Mouse (Mus musculus): ENCODE results near the gene Lhfpl4.

Gene Lhfpl4

DNA sequence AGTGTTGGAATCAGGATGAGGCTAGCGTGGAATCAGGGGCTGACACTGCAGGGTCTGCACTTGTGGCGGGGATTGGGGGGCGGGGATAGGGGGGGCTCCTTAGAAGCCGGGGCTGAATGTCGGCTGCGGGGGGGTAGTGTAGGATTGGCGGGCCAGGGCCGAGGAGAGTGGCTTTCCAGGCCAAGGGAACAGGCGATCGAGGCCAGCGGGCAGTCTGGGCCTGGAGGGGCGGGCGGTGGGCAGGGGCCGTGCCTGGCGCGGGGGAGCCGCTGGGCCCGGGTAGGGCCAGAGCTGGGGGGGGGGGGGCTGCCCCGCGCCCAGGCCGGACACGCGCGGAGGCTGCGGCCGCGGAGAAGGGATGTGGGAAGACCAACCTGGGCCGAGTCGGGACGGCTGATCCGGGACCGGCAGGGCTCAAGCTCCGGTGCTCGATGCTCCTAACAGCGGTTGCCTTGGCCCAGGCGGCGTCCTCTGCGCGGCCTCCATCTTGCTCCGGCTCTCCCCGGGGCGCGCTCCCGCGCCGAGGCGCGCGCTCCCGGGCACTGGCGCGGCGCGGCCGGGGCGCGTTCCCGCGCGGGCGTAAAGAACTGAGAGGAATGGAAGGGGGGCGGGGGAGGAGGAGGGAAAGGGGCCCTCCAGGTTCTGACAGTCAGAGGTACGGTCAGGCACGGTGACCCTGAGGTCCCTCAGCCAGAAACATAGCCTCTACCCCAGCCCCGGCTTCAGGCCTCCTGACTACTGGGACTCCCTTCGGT is at the start of gene Lhfpl4:
Gene Lhfpl4 (minus strand): TSS at position 544 of the 755 bp plus-strand sequence.
- CTCF ChIA-PET: interaction anchor here (0.9 kb wide), 1 partner anchor 57 kb away, joined by 3 read pairs; no protein-coding TSS in a partner anchor

DNA sequence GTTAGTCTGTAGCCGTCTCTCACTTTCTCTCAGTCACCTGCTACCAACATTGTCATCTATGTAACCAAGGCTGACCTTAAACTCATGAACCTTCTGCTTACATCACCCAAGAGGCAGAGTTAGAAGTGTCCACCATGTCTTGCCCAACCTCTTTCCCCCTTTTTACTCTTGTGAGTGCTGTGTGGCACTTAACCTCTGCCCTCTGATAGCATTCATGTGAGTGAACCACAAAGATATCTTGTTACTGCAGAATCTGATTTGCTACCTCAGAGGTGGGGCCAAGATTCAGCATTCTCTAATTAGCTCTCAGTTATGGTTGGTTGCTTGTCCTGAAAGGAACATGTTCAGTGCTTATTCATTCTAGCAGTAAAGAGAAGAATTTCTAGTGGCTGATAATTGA is 47.6 kb upstream of the Lhfpl4 start:
- CTCF ChIA-PET: no interaction called here

- CTCF ChIA-PET: interaction anchor here (0.8 kb wide), 1 partner anchor 11 kb away, joined by 3 read pairs; no protein-coding TSS in a partner anchor
These were observed 43.3 kb upstream of the Lhfpl4 start for GRCm38 (mm10) chr6:113238442-113238841.

DNA sequence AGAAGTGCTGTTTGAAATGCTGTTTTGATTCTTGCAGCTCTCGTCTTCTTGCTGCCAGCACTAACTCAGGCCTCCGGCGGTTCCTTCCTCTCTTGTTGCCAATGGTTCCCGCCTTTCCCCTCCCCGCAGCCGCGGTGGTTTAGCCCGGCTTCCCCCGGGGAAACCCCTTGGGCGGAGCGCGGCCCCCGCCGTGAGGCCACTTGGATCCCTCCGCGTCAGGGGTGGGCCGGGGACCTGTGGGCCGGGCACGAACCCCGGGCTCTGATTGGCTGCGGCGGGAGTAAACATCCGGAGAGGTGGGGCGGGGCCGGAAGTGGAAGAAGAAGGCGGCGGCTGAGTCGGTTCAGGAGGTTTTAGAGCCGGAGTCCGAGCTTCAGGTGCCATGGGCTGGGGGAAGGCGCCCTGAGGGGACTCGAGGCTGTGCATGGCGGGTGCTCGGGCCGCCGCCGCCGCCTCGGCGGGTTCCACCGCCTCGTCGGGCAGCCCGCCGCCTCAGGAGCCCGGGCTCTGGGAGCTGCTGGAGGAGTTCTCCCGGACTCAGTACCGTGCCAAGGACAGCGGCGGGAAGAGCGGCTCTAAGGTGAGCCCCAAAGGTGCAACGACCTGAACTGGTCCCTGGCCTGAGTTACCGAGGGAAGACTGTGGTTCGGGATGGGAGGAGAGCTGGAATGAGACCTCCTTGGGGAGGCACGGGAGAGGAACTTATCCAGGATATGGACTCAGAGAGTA is 42.5 kb upstream of the Lhfpl4 start, which contains the start of gene Mtmr14:
Gene Mtmr14 (plus strand): TSS at position 302 of the 729 bp plus-strand sequence.
- CTCF ChIA-PET: interaction anchor here (0.6 to 0.8 kb wide), 2 partner anchors 10 to 13 kb away, joined by 3 read pairs; no protein-coding TSS in a partner anchor

DNA sequence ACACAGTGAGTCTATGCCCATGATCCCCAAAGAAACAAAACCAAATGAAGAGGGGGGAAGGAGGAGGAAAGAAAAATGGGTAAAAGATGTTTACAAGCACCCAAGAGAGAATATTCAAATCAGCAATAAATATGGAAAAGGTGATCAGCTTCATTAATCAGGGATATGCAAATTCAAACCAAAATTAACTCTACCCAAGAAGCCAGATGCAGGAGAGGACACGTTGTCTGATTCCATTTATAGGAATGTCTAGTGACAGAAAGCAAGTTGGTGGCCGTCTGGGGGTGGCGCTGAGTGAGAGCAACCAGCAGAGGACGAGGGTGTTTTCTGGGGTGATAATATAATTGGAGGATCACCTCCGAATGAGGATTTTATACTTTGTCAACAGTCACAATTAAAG is 40.0 kb upstream of the Lhfpl4 start:
- CTCF ChIA-PET: no interaction called here

GRCm38 (mm10) chr6:113226705-113227104 is 31.5 kb upstream of the Lhfpl4 start:
- CTCF ChIA-PET: no interaction called here

DNA sequence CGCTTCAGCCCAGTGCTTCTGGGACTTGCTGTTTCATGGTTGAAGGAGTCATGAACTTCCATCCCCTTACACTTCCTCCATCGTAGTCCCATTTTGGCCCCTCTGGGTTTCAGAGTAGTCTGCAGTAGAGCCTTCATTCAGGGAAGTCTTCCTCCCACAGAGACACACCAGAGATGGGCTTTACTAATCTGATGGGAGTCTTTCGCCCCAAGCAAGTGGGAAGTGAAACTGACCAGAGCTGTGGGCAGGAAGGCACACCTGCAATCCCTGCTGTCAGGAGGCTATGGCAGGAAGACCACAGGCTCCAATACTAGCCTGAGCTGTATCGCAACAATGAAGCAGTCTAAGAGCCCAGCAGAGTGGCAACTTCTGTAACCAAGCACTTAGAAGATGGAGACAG is 30.6 kb upstream of the Lhfpl4 start:
- CTCF ChIA-PET: no interaction called here

- CTCF ChIA-PET: no interaction called here
These were observed 21.1 kb upstream of the Lhfpl4 start for GRCm38 (mm10) chr6:113216280-113216679.

DNA sequence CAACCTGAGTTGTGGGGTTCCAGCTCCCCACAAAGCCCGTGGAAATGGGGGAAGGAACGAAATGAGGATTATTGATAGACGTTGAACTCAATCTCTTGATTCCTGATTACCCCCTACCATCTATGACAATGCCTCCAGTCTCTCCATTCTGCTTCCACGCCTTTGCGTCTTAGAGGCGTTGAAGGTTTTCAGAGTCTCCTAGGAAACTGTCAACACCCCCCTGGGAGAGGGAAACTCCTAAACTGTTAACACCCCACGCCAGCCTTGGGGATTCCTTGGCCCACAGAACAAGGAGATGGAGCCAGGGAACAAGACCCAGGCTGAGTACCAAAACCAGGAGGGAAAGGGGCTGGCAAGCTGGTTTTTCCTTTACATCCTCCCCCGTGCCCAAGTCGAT is 410 bp upstream of the Lhfpl4 start:
- CTCF ChIA-PET: interaction anchor here (0.5 to 0.9 kb wide), 2 partner anchors 10 to 57 kb away, joined by 3 to 7 read pairs; no protein-coding TSS in a partner anchor

DNA sequence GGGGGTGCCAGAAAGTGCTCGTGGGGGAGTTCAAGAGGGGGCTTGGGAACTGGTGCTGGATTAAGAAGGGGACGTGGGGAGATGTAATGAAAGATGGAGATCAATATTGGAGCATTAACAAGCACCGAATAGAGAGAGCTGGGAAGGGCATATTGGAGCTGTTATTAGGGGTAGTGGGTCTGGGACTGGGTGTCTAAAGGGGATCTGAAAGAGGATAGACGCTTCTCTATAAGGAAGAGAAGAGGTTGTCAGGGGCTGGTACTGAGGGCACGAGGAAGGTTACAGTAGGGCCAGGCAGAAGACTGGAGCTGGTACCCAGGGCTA is 705 bp downstream of the Lhfpl4 start:
- CTCF ChIA-PET: no interaction called here

- CTCF ChIA-PET: no interaction called here
These were observed 1.3 kb downstream of the Lhfpl4 start for GRCm38 (mm10) chr6:113193765-113194460.

GRCm38 (mm10) chr6:113184866-113185525 is 10.2 kb downstream of the Lhfpl4 start:
- CTCF ChIA-PET: no interaction called here

GRCm38 (mm10) chr6:113184163-113184562 is 11.0 kb downstream of the Lhfpl4 start:
- CTCF ChIA-PET: no interaction called here

GRCm38 (mm10) chr6:113179195-113179733 is 15.9 kb downstream of the Lhfpl4 start:
- CTCF ChIA-PET: no interaction called here

GRCm38 (mm10) chr6:113178286-113179194 is 16.6 kb downstream of the Lhfpl4 start:
- CTCF ChIA-PET: no interaction called here

GRCm38 (mm10) chr6:113176613-113177012 is 18.6 kb downstream of the Lhfpl4 start:
- CTCF ChIA-PET: no interaction called here

DNA sequence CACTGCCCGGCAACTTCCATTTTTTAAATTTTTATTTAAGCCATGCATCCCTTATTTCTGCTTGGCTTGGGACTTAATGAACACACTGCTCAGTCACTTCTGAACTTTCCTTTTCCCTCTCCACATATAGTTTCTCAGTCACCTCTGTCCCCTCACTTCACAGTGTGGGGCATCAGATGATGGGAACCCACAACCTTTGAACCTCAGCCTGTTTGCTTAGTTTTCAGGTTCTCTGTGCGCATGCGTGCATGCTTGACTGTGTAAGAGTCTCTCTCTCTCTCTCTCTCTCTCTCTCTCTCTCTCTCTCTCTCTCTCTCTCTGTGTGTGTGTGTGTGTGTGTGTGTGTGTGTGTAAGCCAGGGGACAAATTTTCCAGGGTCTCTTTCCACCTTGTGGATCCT is 19.7 kb downstream of the Lhfpl4 start:
- CTCF ChIA-PET: no interaction called here

DNA sequence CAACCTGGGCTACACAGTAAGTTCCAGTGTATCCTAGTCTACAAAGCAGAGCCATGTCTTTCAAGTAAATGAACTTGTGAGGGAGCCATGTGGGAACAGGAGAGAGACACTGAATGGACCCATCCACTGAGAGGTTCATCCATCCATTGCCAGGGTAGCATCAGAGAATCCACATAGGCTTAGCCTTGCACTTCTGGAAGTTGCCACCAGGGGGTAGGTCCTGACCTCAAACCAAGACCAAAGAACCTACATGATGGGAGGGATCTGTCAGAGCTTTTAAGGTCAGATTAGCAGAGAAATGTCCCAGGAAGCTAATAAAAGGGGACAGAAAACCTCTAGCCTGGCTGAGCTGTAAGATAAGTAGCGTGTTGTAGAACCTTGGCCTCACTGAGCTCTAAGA is 22.6 kb downstream of the Lhfpl4 start:
- CTCF ChIA-PET: interaction anchor here (1.0 kb wide), 1 partner anchor 129 kb away, joined by 3 read pairs; no protein-coding TSS in a partner anchor

- CTCF ChIA-PET: interaction anchor here (1.0 kb wide), 1 partner anchor 130 kb away, joined by 3 read pairs; no protein-coding TSS in a partner anchor
These were observed 23.2 kb downstream of the Lhfpl4 start for GRCm38 (mm10) chr6:113172011-113172410.

DNA sequence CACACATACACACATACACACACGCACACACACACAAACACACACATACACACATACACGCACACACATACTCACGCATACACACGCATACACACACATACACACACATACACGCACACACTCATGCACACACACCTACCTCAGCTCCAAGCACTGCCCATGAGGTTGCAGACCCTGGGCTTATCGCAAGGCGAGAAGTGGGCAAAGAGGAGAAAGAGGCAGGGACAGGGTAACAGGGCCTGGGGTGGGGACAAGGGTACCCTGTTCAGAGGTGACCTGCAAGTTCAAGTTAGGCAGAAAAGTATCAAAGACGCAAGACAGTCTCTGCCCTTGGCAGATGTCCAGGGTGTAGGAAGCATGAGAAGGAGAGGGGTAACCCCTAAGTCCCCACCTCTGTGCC is 24.5 kb downstream of the Lhfpl4 start:
- CTCF ChIA-PET: no interaction called here

- CTCF ChIA-PET: no interaction called here
These were observed 25.3 kb downstream of the Lhfpl4 start for GRCm38 (mm10) chr6:113169852-113170251.
